Mouse (Mus musculus): ENCODE results near the gene Serpina16. TPM values are rescaled to one million over a fixed set of nuclear protein-coding genes. Genes with fewer than 3 reads are reported as not detected.
"Not testable (repeated sequence)": the region's sequence is repeated elsewhere in the genome, so short reads cannot be mapped to it uniquely, and the experiment has no call there.

The Serpina16 gene
- polyA plus RNA-seq, 1 experiment from 2014 or later = not detected

GRCm38 (mm10) chr12:103681169-103681568, 5.2 kb upstream of the Serpina16 start:
- WGBS = 89% methylated on average over 2 of the region's 2 CpGs
- Histone ChIP-seq H3K9me3 (no peaks in the 10 kb centered on the region), H3K36me3 (no peaks in the 10 kb centered on the region), H3K4me3 (no peak overlapping the region), H3K4me1 (replicated peaks) (no peaks in the 10 kb centered on the region), H3K27ac (no peak overlapping the region), H3K27me3 (ENCODE audit: insufficient read depth, poor library complexity, severe bottlenecking) (no peaks in the 10 kb centered on the region)
- no peak for DNase-seq (ENCODE audit: low spot score)

DNA sequence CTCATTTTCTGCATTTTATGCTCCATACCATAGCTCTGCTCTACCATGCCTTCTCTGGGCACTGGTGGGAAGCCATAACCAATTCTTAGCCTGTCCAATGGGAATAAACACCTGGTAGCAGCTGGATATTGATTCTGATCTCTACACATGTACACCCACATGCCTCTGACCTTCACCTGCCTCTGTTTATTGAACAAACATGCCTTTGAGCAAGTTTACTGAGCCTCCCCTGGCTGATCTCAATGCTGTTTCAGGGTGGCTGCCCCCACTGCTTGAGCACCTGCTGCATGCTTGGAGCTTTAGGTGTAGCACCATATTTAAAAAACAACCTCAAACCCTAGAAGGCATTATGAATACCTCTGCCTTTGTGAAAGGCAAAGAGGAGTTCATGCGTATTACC, 3.9 kb upstream of the Serpina16 start:
- DNase-seq (ENCODE audit: low spot score); H3K27me3 ChIP-seq (ENCODE audit: insufficient read depth, poor library complexity, severe bottlenecking); H3K9me3 ChIP-seq; H3K4me3 ChIP-seq; H3K27ac ChIP-seq; H3K4me1 ChIP-seq (replicated peaks); H3K36me3 ChIP-seq: not testable (repeated sequence)
- 89% methylated on average over 1 of the region's 1 CpGs for WGBS

GRCm38 (mm10) chr12:103673179-103673578, 2.8 kb downstream of the Serpina16 start:
- no peak overlapping the region for H3K4me3 ChIP-seq
- no peak for DNase-seq (ENCODE audit: low spot score)
- no peak overlapping the region for H3K27ac ChIP-seq
- H3K27me3 ChIP-seq (ENCODE audit: insufficient read depth, poor library complexity, severe bottlenecking) = no peaks in the 10 kb centered on the region
- H3K4me1 ChIP-seq (replicated peaks) = no peaks in the 10 kb centered on the region
- no peaks in the 10 kb centered on the region for H3K9me3 ChIP-seq
- no peaks in the 10 kb centered on the region for H3K36me3 ChIP-seq
- WGBS = 88% methylated on average over 2 of the region's 2 CpGs

GRCm38 (mm10) chr12:103671483-103671882, 4.5 kb downstream of the Serpina16 start:
- H3K9me3 ChIP-seq = no peaks in the 10 kb centered on the region
- no peaks in the 10 kb centered on the region for H3K36me3 ChIP-seq
- no peak for DNase-seq (ENCODE audit: low spot score)
- H3K27me3 ChIP-seq (ENCODE audit: insufficient read depth, poor library complexity, severe bottlenecking) = no peaks in the 10 kb centered on the region
- no peak overlapping the region for H3K27ac ChIP-seq
- no peaks in the 10 kb centered on the region for H3K4me1 ChIP-seq (replicated peaks)
- WGBS = 82% methylated on average over 3 of the region's 3 CpGs
- H3K4me3 ChIP-seq = no peak overlapping the region

- Histone ChIP-seq H3K4me1 (replicated peaks) (no peaks in the 10 kb centered on the region), H3K27me3 (ENCODE audit: insufficient read depth, poor library complexity, severe bottlenecking) (no peaks in the 10 kb centered on the region), H3K9me3 (no peaks in the 10 kb centered on the region), H3K27ac (no peak overlapping the region), H3K36me3 (no peaks in the 10 kb centered on the region), H3K4me3 (no peak overlapping the region)
- no peak for DNase-seq (ENCODE audit: low spot score)
- 76% methylated on average over 2 of the region's 2 CpGs for WGBS
Measured at GRCm38 (mm10) chr12:103670964-103671363, 5.0 kb downstream of the Serpina16 start.

DNA sequence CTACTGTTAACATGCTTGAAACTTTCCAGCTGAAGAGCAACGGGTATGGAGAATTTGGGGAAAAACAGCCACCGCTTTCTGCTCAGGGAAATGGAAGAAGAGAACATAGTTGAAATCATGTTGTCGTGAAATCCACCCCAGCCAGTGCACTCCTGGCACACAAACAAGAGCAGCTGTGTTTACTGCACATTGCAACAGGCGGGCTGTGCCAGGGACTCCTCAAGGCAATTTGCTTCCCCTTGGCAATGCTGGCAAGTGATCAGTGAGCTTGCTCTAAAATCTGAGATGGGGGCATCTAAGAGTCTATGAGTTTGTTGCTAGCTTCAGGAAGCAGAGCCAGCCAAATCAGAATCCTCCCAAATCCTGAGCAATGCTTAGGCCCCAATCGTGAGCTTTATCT, 5.6 kb downstream of the Serpina16 start:
- Histone ChIP-seq H3K36me3 (no peaks in the 10 kb centered on the region), H3K27me3 (ENCODE audit: insufficient read depth, poor library complexity, severe bottlenecking) (no peaks in the 10 kb centered on the region), H3K4me1 (replicated peaks) (no peaks in the 10 kb centered on the region), H3K4me3 (no peak overlapping the region), H3K27ac (no peak overlapping the region), H3K9me3 (no peaks in the 10 kb centered on the region)
- no peak for DNase-seq (ENCODE audit: low spot score)
- WGBS = 83% methylated on average over 5 of the region's 5 CpGs

- WGBS = 91% methylated on average over 3 of the region's 3 CpGs
- Histone ChIP-seq H3K4me3 (no peak overlapping the region), H3K4me1 (replicated peaks) (no peaks in the 10 kb centered on the region), H3K27me3 (ENCODE audit: insufficient read depth, poor library complexity, severe bottlenecking) (no peaks in the 10 kb centered on the region), H3K27ac (no peak overlapping the region), H3K9me3 (no peaks in the 10 kb centered on the region), H3K36me3 (no peaks in the 10 kb centered on the region)
- no peak for DNase-seq (ENCODE audit: low spot score)
Measured at GRCm38 (mm10) chr12:103665286-103665685, 10.7 kb downstream of the Serpina16 start.

DNA sequence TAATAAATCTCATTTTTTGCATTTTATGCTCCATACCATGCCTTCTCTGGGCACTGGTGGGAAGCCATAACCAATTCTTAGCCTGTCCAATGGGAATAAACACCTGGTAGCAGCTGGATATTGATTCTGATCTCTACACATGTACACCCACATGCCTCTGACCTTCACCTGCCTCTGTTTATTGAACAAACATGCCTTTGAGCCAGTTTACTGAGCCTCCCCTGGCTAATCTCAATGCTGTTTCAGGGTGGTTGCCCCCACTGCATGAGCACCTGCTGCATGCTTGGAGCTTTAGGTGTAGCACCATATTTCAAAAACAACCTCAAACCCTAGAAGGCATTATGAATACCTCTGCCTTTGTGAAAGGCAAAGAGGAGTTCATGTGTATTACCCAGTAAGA, 13.9 kb downstream of the Serpina16 start:
- not testable (repeated sequence) for H3K9me3 ChIP-seq; H3K27me3 ChIP-seq (ENCODE audit: insufficient read depth, poor library complexity, severe bottlenecking); H3K36me3 ChIP-seq; H3K4me3 ChIP-seq; H3K4me1 ChIP-seq (replicated peaks); H3K27ac ChIP-seq; DNase-seq (ENCODE audit: low spot score)

DNA sequence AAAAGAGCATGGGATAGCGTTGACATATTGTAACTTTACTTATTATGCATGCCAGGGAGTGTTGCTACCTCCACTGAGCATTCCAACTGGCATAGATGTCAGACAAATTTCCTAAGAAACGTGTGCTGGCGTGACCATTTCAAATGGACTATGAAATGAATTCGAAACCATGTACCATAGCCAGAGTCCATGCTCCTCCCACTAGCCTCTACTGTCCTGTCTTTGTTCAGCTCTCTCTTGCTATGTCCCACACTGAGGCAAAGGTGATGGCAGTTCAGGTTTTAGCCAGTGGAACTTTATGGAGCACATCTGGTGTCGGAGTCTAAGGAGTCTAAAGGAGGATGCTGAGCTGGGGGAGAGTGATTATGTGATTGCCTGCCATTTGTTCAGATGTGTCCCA, 15.9 kb downstream of the Serpina16 start:
- H3K4me1 ChIP-seq (replicated peaks) = no peaks in the 10 kb centered on the region
- H3K27me3 ChIP-seq (ENCODE audit: insufficient read depth, poor library complexity, severe bottlenecking) = no peaks in the 10 kb centered on the region
- H3K36me3 ChIP-seq = no peaks in the 10 kb centered on the region
- DNase-seq (ENCODE audit: low spot score) = no peak
- H3K27ac ChIP-seq = no peak overlapping the region
- 89% methylated on average over 5 of the region's 5 CpGs for WGBS
- H3K4me3 ChIP-seq = no peak overlapping the region
- H3K9me3 ChIP-seq = no peaks in the 10 kb centered on the region

- Histone ChIP-seq H3K27me3 (ENCODE audit: insufficient read depth, poor library complexity, severe bottlenecking) (no peaks in the 10 kb centered on the region), H3K36me3 (no peaks in the 10 kb centered on the region), H3K4me3 (no peak overlapping the region), H3K4me1 (replicated peaks) (no peaks in the 10 kb centered on the region), H3K9me3 (no peaks in the 10 kb centered on the region), H3K27ac (no peak overlapping the region)
- 77% methylated on average over 2 of the region's 2 CpGs for WGBS
- no peak for DNase-seq (ENCODE audit: low spot score)
Measured at GRCm38 (mm10) chr12:103659171-103659570, 16.8 kb downstream of the Serpina16 start.

GRCm38 (mm10) chr12:103657991-103658390, 17.9 kb downstream of the Serpina16 start:
- H3K4me1 ChIP-seq (replicated peaks) = no peaks in the 10 kb centered on the region
- 83% methylated on average over 10 of the region's 10 CpGs for WGBS
- no peaks in the 10 kb centered on the region for H3K27me3 ChIP-seq (ENCODE audit: insufficient read depth, poor library complexity, severe bottlenecking)
- H3K36me3 ChIP-seq = no peaks in the 10 kb centered on the region
- H3K4me3 ChIP-seq = no peak overlapping the region
- no peak for DNase-seq (ENCODE audit: low spot score)
- H3K9me3 ChIP-seq = no peaks in the 10 kb centered on the region
- H3K27ac ChIP-seq = no peak overlapping the region

- WGBS = 88% methylated on average over 9 of the region's 9 CpGs
- DNase-seq (ENCODE audit: low spot score) = no peak
- no peak within 1 kb of the TSS for H3K4me3 ChIP-seq
- no peaks in the 10 kb centered on the region for H3K9me3 ChIP-seq
- H3K4me1 ChIP-seq (replicated peaks) = no peaks in the 10 kb centered on the region
- H3K27me3 ChIP-seq (ENCODE audit: insufficient read depth, poor library complexity, severe bottlenecking) = no peaks in the 10 kb centered on the region
- H3K27ac ChIP-seq = no peak within 1 kb of the TSS
- H3K36me3 ChIP-seq = no peaks in the 10 kb centered on the region
Measured at GRCm38 (mm10) chr12:103656848-103657626, 18.9 kb downstream of the Serpina16 start, which contains the start of gene Serpina6. Gene Serpina6, minus strand, starts transcription at chr12:103657212.

DNA sequence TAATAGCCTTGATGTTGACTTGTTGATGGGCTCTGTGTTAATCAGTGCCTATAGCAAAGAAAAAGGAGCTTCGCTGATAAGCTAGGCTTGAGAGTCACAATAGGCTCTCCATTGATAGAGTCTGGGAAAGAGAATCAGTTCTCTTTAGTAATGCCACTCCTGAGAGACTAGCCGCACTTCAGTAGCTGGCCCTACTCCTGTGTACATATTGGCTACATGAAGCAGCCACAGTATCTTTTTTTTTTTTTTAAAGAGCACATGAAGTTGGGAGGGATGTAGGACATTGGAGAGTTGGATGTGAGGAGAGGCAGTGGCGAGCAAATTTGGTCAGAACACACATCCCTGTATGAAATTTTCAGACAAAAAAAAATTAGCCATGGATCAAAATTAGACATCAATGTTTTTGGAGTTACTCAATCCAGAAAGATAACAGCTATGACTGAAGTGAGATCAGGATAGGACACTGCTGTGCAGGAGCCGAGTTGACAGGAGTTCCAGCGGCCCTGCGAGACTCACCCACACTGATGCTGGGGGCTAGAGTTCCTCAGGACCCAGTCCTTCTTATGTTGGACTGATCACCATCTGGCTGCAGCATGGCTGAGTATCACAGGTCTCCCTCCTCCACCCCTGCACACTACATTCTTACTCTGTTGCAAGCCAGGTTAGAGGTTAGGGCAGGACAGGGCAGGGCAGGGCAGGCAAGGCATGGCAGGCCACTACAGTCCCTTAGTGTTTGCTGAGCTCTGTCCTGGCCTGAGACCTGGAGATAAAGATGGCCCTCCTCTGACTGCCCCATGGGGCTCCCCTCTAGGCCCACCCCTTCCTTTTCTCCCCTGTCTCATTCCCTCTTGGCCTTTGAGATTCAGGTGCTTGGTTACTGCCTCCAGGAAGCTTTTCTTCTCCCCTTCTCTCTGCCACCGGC, 20.6 kb downstream of the Serpina16 start:
- H3K27me3 ChIP-seq (ENCODE audit: insufficient read depth, poor library complexity, severe bottlenecking) = no peaks in the 10 kb centered on the region
- no peak overlapping the region for H3K4me3 ChIP-seq
- H3K36me3 ChIP-seq = no peaks in the 10 kb centered on the region
- no peak for DNase-seq (ENCODE audit: low spot score)
- WGBS = 86% methylated on average over 7 of the region's 7 CpGs
- H3K4me1 ChIP-seq (replicated peaks) = no peaks in the 10 kb centered on the region
- no peak overlapping the region for H3K27ac ChIP-seq
- H3K9me3 ChIP-seq = no peaks in the 10 kb centered on the region

Data from hindbrain, embryonic 10.5 days (tissue).